Mouse (Mus musculus): ENCODE measurements at regions not wholly inside any gene's neighbourhood (a gene's known extent, or its start where the extent isn't known, plus 50 kb on each side); places are given as distances from the start of the nearest gene placed in this dataset.

GRCm38 (mm10) chr8:40186715-40187583 lies 487.9 kb upstream of the Adam24 start:
- no peak for DNase-seq (ENCODE audit: low spot score in 2 of 2)

DNA sequence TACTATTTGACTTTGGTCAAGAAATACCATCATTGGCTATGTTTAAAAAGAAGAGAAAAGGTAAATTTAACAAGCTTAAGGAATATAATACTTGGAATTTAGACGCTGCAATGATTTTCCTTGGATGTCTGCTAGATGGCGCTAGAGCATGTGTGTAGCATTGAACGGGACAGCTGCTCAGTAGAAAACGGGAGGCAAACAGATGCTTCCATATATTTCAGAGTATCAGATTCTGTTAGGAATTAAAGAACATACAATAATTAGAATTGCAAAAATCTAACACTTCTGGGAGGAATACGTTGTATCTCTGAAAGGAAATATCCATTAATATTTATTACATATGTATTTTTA lies 487.3 kb upstream of the Adam24 start:
- peak in 1 of 2 experiments; percentile 40 for DNase-seq (ENCODE audit: low spot score in 2 of 2)

DNA sequence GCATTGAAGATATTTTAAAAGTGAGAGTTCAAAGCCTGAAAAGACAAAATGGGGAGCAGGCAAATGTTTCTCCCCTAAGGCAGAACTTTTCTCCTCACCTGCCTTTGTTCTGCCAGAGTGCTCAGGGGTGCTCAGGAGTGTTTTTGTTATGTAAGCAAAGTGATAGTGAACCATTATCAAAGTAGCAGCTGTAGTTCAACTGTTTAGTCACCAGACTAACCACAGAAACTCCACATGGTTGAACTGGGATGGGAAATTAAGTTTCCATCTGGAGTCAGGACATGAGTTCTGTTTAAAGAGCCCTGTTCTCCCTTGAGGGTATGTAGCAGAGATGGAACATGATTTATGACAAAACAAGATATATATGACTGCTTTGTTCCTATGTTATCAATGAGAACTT lies 482.6 kb upstream of the Adam24 start:
- DNase-seq (ENCODE audit: low spot score in 2 of 2), result no peak

GRCm38 (mm10) chr8:40193148-40193547 lies 481.7 kb upstream of the Adam24 start:
- no peak for DNase-seq (ENCODE audit: low spot score in 2 of 2)

- DNase-seq (ENCODE audit: low spot score in 2 of 2), result no peak
Measured at GRCm38 (mm10) chr8:40210871-40211270, 464.0 kb upstream of the Adam24 start.

DNA sequence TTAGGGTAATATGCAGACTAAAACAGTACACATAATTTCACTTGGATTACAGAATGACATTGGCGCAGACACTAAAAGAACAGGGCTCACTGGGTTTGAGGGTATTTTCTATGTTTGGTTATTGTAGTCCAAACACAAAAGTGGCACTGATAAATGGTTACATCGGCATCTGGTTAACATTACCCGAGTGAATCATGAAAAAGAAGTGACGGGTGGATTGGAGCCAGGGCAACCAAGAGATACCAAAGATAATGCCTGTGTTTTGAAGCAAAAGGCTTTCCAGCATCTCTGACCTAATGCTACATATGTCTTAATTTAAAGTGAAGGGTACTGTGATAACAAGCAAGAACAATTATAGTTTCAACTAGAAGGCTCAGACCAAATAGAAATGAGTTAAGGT lies 451.4 kb upstream of the Adam24 start:
- DNase-seq (ENCODE audit: low spot score in 2 of 2), result no peak

GRCm38 (mm10) chr8:40227262-40227661 lies 447.6 kb upstream of the Adam24 start:
- no peak for DNase-seq (ENCODE audit: low spot score in 2 of 2)

Measured in cerebellum, postnatal 4 days (tissue).